Mouse (Mus musculus) limb, embryonic 14.5 days (tissue): ENCODE data around the gene Acad10. TPM values are rescaled to one million over a fixed set of nuclear protein-coding genes. Genes with fewer than 3 reads are reported as not detected.

Experiments used
- ATAC-seq: fragments of 200-750 bp; cut with Nextera tagmentation; 2 replicates; pipeline ENCODE4 v1.8.0; 2017; ENCODE audit warnings: low read depth, moderate number of reproducible peaks, moderate TSS enrichment; ENCODE audit not compliant: low FRiP score
- DNase-seq: peaks from one replicate; pipeline ENCODE4 v3.0.0-alpha.2; 2015; ENCODE audit warnings: low spot score
- H3K27ac ChIP-seq: fragments of 300-500 bp; sonication (generic); replicated peaks from 2 replicates; pipeline ENCODE4 v1.5.1; 2014; ENCODE audit warnings: low read depth, mild to moderate bottlenecking, low read length, moderate library complexity, mixed read lengths
- H3K27me3 ChIP-seq: fragments of 300-500 bp; sonication (generic); 2 replicates; pipeline ENCODE4 v1.6.1; 2014; ENCODE audit warnings: low read length, mixed read lengths; ENCODE audit not compliant: control insufficient read depth, insufficient read depth
- H3K36me3 ChIP-seq: fragments of 300-500 bp; sonication (generic); 2 replicates; pipeline ENCODE4 v1.6.1; 2014; ENCODE audit warnings: mild to moderate bottlenecking, low read length, moderate library complexity, mixed read lengths; ENCODE audit not compliant: control insufficient read depth, insufficient read depth
- H3K4me1 ChIP-seq: fragments of 300-500 bp; sonication (generic); 2 replicates; pipeline ENCODE4 v1.6.1; 2014; ENCODE audit warnings: antibody characterized with exemption, low read length, mixed read lengths; ENCODE audit not compliant: control insufficient read depth, insufficient read depth
- H3K4me2 ChIP-seq: fragments of 300-500 bp; sonication (generic); replicated peaks from 2 replicates; pipeline ENCODE4 v1.6.1; 2014; ENCODE audit warnings: low read depth, mild to moderate bottlenecking, low read length, moderate library complexity; ENCODE audit not compliant: severe bottlenecking
- H3K4me3 ChIP-seq: fragments of 300-500 bp; sonication (generic); replicated peaks from 2 replicates; pipeline ENCODE4 v1.5.1; 2014; ENCODE audit warnings: low read length
- H3K9ac ChIP-seq: fragments of 300-500 bp; sonication (generic); 2 replicates; pipeline ENCODE4 v1.6.1; 2014; ENCODE audit warnings: mild to moderate bottlenecking, low read depth, low read length, moderate library complexity; ENCODE audit not compliant: severe bottlenecking
- H3K9me3 ChIP-seq: fragments of 300-500 bp; sonication (generic); 2 replicates; pipeline ENCODE4 v1.6.1; 2016; ENCODE audit warnings: low read length; ENCODE audit not compliant: control insufficient read depth
- POLR2A ChIP-seq: fragments of 200-500 bp; IDR thresholded peaks from 2 replicates; pipeline ENCODE4 v1.8.0; 2012; ENCODE audit warnings: inconsistent platforms, mild to moderate bottlenecking, moderate library complexity, borderline replicate concordance; ENCODE audit not compliant: insufficient read depth, insufficient read length; ENCODE audit errors: extremely low read depth
- WGBS: fragments of 180-500 bp; shearing (Covaris S2); extraction: QIAGEN DNeasy Blood & Tissue Kit; methylation state at CpG from one replicate; pipeline ENCODE4 v1.1.7; 2014; 5-methylcytosine and 5-hydroxymethylcytosine counted together
- polyA plus RNA-seq, 2 experiments: library from polyadenylated mRNA; depleted of rRNA in 1 of 2; stranded (reverse) in 1 of 2; unstranded in 1 of 2; fragments of >200 nt; fragmentation: Nextera tagmentation in 1 of 2; extraction: Ambion mirVana in 1 of 2; gene quantifications; 2 replicates each; pipeline versions ENCODE4 v1.2.1 to v1.2.3; 2012 to 2014

The Acad10 gene
- polyA plus RNA-seq, 2 experiments: 1.3 to 2.6 TPM

DNA sequence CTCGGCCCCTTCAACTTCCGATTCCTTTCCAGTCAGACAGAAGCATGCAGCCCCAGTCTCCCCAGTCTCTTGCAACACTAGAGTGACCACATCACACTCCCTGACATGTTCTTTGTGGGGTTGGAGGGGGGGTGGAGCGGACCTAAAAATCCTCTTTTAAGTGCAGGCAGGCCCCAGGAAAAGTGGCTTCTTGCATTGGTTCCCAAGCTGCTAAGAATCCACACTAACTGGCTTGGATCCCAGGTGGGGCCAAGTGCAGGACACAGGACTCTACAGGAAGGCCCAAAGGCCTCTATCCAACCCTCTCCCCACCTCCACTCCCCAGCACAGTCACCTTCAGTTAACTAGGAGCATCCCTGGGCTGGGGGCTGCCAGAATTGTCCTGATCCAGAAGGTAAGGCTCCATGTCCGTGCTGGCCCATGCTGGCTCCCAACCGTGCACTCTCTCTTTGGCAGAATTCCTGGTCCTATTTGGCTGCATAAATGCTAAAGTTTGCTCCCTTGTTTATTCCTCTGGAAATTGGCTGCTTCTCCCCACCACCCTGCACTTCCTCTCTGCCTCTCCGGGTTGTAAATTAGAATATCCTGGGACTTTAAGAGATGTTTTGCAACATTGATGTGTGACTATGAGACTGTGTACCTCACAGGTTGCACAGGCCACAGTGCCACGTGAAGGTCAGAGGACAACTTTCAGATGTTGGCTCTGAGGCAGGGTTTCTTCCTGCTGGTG, 30.3 kb upstream of the Acad10 start:
- no peak overlapping the region for H3K4me3 ChIP-seq
- H3K27ac ChIP-seq: no peak overlapping the region
- TF ChIP-seq POLR2A: no peak
- H3K9me3 ChIP-seq: no peaks in the 10 kb centered on the region
- H3K4me2 ChIP-seq: no peak overlapping the region
- no peaks in the 10 kb centered on the region for H3K27me3 ChIP-seq
- no peaks in the 10 kb centered on the region for H3K4me1 ChIP-seq
- no peak for DNase-seq
- WGBS: 69% methylated on average over 7 of the region's 7 CpGs
- no peak overlapping the region for H3K9ac ChIP-seq
- ATAC-seq: no peak
- peaks cover 16% of the 10 kb centered on the region for H3K36me3 ChIP-seq

DNA sequence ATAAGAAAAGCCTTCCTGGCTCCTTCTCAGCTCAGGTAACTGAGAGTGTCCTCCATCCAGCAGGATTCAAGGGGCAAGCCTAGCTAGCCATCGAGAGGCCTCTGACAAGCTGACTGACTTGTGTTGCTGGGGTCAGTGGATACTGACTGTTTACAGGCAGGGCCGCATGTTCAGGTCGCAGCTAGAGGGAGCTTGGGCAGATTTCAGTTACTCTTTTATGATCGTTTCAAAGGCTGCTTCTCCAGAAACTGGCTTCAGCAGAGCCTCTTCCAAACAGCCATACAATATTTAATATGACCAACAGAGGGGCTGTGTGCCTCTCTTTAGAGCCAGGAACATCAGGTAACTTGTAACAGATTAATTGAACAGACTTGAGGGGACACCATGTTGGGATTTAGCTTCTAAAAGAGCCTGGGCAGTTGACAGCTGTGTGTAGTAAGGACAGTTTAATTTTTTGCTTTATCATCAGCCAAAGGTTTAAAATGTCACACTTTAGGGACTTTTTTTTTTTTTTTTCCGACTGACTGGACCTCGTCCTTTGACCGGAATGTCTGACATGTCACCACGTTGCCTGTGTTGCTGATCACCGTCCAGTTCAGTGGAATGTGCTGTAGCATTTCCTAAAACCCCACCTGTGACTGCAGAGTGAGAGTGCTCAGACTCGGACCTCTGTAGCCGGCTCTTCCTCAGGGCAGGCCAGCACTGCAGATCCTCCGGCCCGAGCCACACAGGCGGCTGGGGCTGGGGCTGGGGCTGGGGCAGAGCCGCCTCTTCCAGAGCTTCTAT, 26.0 kb upstream of the Acad10 start:
- DNase-seq (no peak), ATAC-seq (no peak)
- Histone ChIP-seq H3K4me2 (no peak overlapping the region), H3K27ac (no peak overlapping the region), H3K9me3 (no peaks in the 10 kb centered on the region), H3K9ac (no peak overlapping the region), H3K4me1 (no peaks in the 10 kb centered on the region), H3K4me3 (no peak overlapping the region), H3K36me3 (peaks cover 59% of the 10 kb centered on the region), H3K27me3 (no peaks in the 10 kb centered on the region)
- 77% methylated on average over 15 of the region's 15 CpGs for WGBS
- no peak for TF ChIP-seq POLR2A

DNA sequence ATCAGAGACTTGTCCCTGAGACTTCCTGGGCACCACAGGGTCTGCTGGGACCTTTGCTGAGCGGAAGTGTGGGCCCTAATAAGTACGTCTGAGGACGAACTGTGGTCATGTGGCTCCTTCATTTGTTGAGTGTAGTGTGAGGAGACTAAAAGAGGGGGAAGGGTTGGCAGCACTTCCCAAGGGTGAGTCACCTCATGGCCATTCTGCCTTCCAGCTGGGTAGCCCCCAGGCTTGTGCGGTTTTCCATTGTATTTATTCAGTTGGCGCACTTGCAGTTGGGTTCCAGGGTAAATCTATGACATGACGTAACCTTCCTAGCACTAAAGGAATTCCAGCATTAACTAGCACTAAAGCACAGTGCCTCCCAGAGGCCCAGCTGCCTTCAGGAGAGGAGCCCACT, 25.2 kb upstream of the Acad10 start:
- peaks cover 67% of the 10 kb centered on the region for H3K36me3 ChIP-seq

DNA sequence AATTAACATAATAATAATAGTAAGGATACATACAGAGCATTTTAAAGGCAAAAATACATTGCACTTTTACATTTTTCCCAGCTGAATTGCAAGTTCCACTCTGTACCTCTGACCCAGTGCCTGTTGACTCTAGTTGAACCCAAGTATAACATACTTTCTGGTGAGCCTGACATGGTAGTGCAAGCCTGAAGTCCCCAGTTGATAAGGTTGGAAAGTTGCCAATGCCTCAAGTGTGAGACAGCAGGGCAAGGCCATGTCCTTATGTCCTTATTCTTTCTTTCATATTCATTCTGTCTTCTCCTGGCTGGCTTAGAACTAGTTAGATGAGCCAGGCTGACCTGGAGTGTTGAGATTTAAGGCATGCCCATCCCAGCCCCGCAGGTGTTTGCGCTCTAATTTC, 21.9 kb upstream of the Acad10 start:
- Histone ChIP-seq H3K27me3 (no peaks in the 10 kb centered on the region), H3K4me2 (no peak overlapping the region), H3K9ac (no peak overlapping the region), H3K27ac (no peak overlapping the region), H3K4me1 (no peaks in the 10 kb centered on the region), H3K9me3 (no peaks in the 10 kb centered on the region), H3K36me3 (peaks cover 94% of the 10 kb centered on the region), H3K4me3 (no peak overlapping the region)
- TF ChIP-seq POLR2A: no peak
- ATAC-seq: no peak
- WGBS: 97% methylated on average over 2 of the region's 2 CpGs
- DNase-seq: no peak

More for the DNA sequence above, 25.2 kb upstream of the Acad10 start:
- WGBS: 85% methylated on average over 6 of the region's 6 CpGs
- Histone ChIP-seq H3K27ac (no peak overlapping the region), H3K4me3 (no peak overlapping the region), H3K9ac (no peak overlapping the region), H3K4me1 (no peaks in the 10 kb centered on the region), H3K4me2 (no peak overlapping the region), H3K9me3 (no peaks in the 10 kb centered on the region), H3K27me3 (no peaks in the 10 kb centered on the region)
- ATAC-seq (no peak), DNase-seq (no peak)
- TF ChIP-seq POLR2A: no peak

DNA sequence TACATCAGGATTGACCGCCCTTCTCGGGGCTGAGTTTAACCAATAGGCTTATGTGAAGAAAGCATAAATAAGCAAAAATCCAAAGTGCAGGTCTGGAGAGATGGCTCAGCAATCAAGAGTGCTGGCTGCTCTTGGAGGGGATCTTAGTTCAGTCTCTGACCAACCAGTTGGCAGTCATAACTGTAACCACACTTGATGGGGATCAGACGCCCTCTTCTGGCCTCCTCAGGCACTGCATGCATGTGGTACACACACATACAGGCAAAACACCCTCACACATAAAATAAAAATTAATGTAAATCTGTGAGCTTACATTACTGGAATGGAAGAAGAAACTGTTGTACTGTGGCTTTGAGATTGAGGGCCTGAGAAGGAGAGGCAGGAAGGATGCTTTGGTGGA, 10.1 kb upstream of the Acad10 start:
- H3K9ac ChIP-seq: no peak overlapping the region
- no peak for TF ChIP-seq POLR2A
- DNase-seq (no peak), ATAC-seq (no peak)
- no peak overlapping the region for H3K27ac ChIP-seq
- H3K4me3 ChIP-seq: no peak overlapping the region
- no peaks in the 10 kb centered on the region for H3K4me1 ChIP-seq
- peaks cover 63% of the 10 kb centered on the region for H3K36me3 ChIP-seq
- no peak overlapping the region for H3K4me2 ChIP-seq
- H3K9me3 ChIP-seq: no peaks in the 10 kb centered on the region
- 73% methylated on average over 3 of the region's 3 CpGs for WGBS
- no peaks in the 10 kb centered on the region for H3K27me3 ChIP-seq
